Mouse (Mus musculus): ENCODE results near the gene Trim52. TPM values are rescaled to one million over a fixed set of nuclear protein-coding genes. Genes with fewer than 3 reads are reported as not detected.
"Not testable (repeated sequence)": the region's sequence is repeated elsewhere in the genome, so short reads cannot be mapped to it uniquely, and the experiment has no call there.

Trim52 gene
- not detected for total RNA-seq (2021)

- DNase-seq = no peak
- intact Hi-C loops (cut with DNase I) = no loop called here
Observed at GRCm38 (mm10) chr14:106105980-106106379, at the start of gene Trim52. Gene Trim52, plus strand, starts transcription at chr14:106106198.

GRCm38 (mm10) chr14:106072608-106073007 is 33.4 kb upstream of the Trim52 start:
- no peak for DNase-seq
- intact Hi-C loops (cut with DNase I) = no loop called here

- no peak for DNase-seq
- intact Hi-C loops (cut with DNase I) = no loop called here
Observed at GRCm38 (mm10) chr14:106075181-106076064, 30.6 kb upstream of the Trim52 start.

GRCm38 (mm10) chr14:106088480-106089037 is 17.4 kb upstream of the Trim52 start:
- DNase-seq = no peak
- intact Hi-C loops (cut with DNase I) = no loop called here

GRCm38 (mm10) chr14:106096816-106097215 is 9.2 kb upstream of the Trim52 start:
- intact Hi-C loops (cut with DNase I) = no loop called here
- DNase-seq = no peak

- intact Hi-C loops (cut with DNase I) = no loop called here
- DNase-seq = no peak
Observed at GRCm38 (mm10) chr14:106100858-106101257, 5.1 kb upstream of the Trim52 start.

GRCm38 (mm10) chr14:106106425-106106824 is 427 bp downstream of the Trim52 start:
- intact Hi-C loops (cut with DNase I) = no loop called here
- no peak for DNase-seq

GRCm38 (mm10) chr14:106119371-106119770 is 13.4 kb downstream of the Trim52 start:
- no peak for DNase-seq
- intact Hi-C loops (cut with DNase I) = no loop called here

- no peak for DNase-seq
- intact Hi-C loops (cut with DNase I) = no loop called here
Observed at GRCm38 (mm10) chr14:106136272-106136671, 30.3 kb downstream of the Trim52 start.

- DNase-seq = no peak
- intact Hi-C loops (cut with DNase I) = no loop called here
Observed at GRCm38 (mm10) chr14:106151188-106151587, 45.2 kb downstream of the Trim52 start.

- DNase-seq = no peak
- intact Hi-C loops (cut with DNase I) = no loop called here
Observed at GRCm38 (mm10) chr14:106154879-106155576, 49.0 kb downstream of the Trim52 start.

GRCm38 (mm10) chr14:106156533-106156932 is 50.5 kb downstream of the Trim52 start:
- DNase-seq = no peak
- intact Hi-C loops (cut with DNase I) = no loop called here

- DNase-seq = no peak
Observed at GRCm38 (mm10) chr14:106162331-106162730, 56.3 kb downstream of the Trim52 start.

GRCm38 (mm10) chr14:106163196-106163595 is 57.2 kb downstream of the Trim52 start:
- intact Hi-C loops (cut with DNase I) = no loop called here
- no peak for DNase-seq

More at GRCm38 (mm10) chr14:106162331-106162730, 56.3 kb downstream of the Trim52 start:
- intact Hi-C loops (cut with DNase I) = no loop called here

GRCm38 (mm10) chr14:106163933-106164332 is 57.9 kb downstream of the Trim52 start:
- intact Hi-C loops (cut with DNase I); DNase-seq: not testable (repeated sequence)

- intact Hi-C loops (cut with DNase I) = no loop called here
- peak in 1 of 2 experiments; percentile 6 for DNase-seq
Observed at GRCm38 (mm10) chr14:106176879-106177278, 70.9 kb downstream of the Trim52 start.

- DNase-seq = no peak
- intact Hi-C loops (cut with DNase I) = no loop called here
Observed at GRCm38 (mm10) chr14:106178245-106178644, 72.2 kb downstream of the Trim52 start.

GRCm38 (mm10) chr14:106179102-106179727 is 73.2 kb downstream of the Trim52 start:
- DNase-seq = no peak
- intact Hi-C loops (cut with DNase I) = no loop called here

- intact Hi-C loops (cut with DNase I) = no loop called here
- DNase-seq = no peak
Observed at GRCm38 (mm10) chr14:106179728-106180125, 73.7 kb downstream of the Trim52 start.

GRCm38 (mm10) chr14:106180616-106181015 is 74.6 kb downstream of the Trim52 start:
- intact Hi-C loops (cut with DNase I) = no loop called here
- no peak for DNase-seq

- intact Hi-C loops (cut with DNase I) = no loop called here
- no peak for DNase-seq
Observed at GRCm38 (mm10) chr14:106183985-106184384, 78.0 kb downstream of the Trim52 start.

Measured in heart, postnatal 36 days (tissue).